Mouse (Mus musculus): ENCODE results near the gene Gcm2.

Gcm2 gene

DNA sequence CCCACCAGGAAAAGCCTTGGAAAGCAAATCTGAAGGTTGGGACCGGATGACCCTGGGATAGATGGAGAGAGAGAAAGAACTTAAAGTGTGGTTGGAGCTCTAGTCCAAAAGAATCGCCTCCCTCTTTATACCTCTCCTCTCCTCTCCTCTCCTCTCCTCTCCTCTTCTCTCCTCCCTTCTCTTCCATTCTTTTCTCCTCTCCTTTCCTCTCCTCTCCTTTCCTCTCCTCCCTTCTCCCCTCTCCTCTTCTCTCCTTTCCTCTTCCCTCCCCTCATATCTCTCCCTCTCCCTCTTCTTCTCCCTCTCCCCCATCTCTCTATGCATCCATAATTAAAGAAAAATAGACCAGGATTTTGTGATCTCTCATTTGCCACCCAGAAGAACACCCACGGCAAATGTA, at the start of gene Gcm2:
Gcm2 (minus strand) TSS at position 101 of the 400 bp plus-strand sequence.
- DNase-seq (ENCODE audit: low read depth, low spot score) = no peak

DNA sequence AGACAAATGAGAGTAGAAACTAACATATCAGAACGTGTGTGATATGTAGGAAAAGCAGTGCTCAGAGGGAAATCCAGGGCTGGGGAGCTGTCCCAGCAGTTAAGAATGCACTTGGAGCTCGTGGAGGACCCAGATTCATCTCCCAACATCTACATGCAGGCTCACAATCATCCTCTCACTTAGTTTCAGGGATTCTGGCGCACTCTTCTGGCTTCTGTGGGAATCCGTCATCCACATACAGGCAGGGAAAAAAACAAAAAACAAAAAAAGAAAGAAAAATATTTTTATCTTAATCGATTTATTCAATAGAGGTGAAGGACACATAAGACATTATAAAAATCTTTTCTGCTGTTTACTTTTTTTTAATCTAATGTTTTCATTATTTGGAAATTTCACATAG, 47.6 kb upstream of the Gcm2 start:
- DNase-seq (ENCODE audit: low read depth, low spot score) = no peak

DNA sequence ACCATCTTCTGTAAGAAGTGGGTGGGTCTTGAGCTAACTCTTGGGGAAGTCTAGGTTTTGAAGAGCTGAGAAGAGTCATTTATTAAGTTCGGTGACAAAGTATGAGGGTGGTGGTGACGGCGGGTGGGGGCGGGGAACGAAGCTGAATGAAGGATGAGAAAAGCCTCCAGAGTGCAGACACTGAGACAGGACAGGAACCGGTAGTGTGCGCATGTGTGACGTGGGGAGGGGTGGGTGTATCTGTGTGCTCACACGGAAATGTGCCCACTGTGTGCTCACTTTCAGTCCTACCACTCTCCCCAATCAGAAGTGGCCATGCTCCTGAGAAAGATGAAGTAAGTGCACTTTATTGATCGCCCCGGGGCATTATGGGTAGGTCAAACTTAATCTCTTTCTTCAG, 42.3 kb upstream of the Gcm2 start:
- DNase-seq (ENCODE audit: low read depth, low spot score) = no peak

DNA sequence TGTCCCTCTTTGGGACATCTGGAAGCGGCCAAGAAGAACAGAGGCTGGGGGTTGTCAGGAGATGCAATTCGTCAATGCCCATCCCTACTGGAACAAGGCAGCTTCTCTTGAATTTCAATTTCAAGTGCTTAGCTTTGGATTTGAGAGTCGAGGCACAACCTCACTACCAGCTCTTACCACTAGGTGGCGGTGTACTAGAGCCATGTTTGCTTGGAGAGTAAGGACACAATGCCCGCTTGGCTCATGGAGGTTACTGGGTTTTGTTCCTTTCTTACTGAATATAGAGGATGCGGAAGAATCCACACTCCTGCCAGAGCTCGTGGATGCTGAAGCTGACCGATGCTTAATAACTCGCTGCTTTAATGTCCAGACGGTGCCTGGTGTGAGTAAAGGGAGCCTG, 35.4 kb upstream of the Gcm2 start:
- DNase-seq (ENCODE audit: low read depth, low spot score) = peak; percentile 63

DNA sequence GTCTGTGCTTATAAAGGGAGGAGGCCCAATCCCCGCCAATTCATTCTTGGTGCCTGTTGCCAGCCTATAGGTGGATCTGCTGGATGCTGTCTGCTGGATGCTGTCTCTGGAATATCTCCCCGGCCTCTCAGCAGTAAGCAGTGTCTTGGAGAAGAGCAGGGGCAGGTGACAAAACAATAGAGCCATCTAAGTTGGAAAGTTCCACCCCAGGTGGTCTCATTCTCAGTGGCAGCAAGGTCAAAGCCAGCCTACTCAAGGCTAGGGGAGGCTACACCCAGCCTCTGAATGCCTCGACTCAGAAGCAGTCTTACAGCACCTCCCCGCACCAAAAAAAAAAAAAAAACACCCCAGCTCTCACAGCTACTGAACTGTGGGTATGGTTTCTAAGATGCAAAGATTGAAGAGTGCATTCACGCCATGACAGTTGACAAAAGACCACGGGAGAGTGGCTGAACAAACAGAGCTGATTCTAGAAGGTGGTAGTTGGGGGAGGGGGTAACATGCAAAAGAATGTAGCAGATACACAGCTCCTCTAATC, 34.7 kb upstream of the Gcm2 start:
- DNase-seq (ENCODE audit: low read depth, low spot score) = no peak

DNA sequence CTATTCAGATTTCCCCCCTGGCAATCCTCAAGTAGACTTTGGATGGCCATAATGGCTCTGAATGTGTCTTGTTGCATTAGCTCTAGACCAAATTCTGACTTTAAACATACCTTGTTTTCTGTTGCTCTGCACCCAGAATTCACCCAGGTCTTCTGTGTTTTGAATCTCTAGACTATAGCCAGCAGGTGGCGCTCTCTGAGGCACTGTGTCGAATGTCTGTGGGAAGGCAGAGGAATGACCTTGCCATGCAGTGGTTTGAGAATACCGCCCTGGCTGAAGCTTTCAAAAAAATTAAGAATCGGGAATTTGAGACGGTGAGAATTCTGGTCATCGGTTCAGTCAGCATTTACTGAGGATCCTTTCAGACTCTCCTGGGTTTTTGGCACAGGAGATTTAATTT, 24.1 kb upstream of the Gcm2 start:
- peak; percentile 65 for DNase-seq (ENCODE audit: low read depth, low spot score)

DNA sequence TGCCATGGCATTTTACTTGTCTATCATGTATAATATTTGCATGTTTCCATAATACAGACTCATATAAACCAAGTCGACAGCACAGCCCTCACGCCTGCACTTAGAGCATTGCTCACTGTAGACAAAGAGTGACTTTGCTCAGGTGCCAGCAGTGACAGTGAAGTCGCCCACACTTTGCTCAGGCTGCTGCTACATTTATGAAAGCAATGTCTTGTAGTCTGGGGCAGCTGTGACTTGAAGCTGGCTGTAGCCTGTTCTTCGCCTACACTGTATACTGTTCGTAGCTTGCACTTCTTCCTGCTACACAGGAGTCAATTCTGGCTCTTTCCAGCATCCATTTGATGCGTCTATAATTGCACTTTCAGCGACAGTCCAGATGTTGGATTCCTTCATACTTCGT, 18.2 kb upstream of the Gcm2 start:
- no peak for DNase-seq (ENCODE audit: low read depth, low spot score)

DNA sequence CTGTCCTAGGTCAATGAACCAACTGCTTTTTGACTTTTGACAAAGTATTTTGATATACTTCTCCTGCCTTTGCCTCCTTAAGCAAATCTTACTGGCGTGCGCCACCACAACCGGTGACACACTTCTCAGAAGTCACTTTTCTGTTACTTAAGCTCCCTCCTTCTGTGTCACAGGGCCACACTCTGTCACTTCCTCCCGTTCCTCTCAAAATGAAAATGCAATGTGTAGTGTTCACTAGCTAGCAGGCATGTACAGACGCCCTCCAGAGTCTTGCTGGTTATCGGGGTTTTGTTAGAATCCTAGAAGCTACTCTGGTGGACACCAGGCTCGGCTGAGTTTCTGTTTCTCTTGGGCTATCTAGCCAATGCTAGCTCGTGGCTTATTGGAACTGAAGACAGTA, 17.5 kb upstream of the Gcm2 start:
- peak; percentile 56 for DNase-seq (ENCODE audit: low read depth, low spot score)

DNA sequence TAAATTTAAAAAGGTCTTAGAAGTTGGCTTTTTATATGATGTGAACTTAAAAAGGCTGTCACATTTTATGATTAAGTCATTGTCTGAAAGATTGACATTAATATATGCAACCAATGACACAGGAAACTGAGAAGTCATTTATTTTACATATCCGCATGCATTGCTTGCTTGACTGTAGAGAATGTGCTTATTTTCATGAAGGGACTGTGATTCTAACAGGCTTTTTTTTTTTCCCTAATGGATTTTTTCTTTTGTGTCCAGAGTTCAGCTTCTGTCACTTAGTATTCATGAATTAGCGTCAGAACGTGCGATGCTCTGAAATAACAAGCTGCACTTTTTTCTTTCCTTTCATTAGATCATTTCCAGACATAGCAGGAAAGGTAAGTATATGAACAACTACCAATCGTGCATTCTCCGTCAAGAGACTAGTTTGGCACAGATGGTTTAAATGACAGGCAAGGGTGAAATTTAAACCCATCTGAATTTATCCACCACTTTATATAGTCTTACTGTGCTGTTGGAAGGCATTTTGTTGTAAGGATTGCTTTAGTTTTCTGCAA, 12.9 kb upstream of the Gcm2 start:
- no peak for DNase-seq (ENCODE audit: low read depth, low spot score)

DNA sequence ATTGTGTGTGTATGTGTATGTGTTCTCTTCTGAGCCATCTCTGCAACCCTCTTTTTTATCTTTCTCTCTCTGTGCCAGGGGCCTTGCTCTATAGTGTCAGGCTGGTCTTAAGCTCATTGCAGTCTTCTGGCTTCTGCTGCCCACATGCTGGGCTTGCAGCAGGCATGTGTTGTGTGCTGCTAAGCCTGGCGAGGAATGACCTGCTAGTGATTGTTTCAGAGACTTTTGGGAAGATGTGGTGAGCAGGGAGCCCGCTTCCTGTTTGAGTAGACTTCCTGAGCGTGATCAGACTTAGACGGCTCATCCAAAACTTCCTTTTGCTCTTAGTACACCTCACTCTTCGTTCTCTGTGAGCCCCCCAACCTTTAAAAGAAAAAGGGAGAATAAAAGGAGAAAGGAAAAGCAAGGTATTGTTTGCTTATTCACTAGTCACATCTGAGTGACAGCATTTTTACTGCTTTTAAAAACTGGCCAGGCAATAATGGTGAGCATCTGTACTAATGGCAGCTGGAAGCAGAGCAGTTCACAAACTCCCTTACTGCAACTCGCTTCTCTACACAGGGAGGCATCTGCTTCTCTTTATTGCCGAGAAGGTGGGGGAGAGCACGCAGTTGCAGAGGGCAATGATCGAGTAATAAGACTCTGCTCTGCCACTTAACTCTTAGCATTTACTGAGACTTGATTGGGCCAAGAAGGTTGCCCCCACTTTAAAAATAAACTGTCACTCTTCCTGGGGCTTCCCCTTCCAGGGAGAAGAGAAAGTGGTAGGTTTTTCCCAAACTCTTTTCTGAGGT, 8.5 kb upstream of the Gcm2 start:
- peak; percentile 48 for DNase-seq (ENCODE audit: low read depth, low spot score)

DNA sequence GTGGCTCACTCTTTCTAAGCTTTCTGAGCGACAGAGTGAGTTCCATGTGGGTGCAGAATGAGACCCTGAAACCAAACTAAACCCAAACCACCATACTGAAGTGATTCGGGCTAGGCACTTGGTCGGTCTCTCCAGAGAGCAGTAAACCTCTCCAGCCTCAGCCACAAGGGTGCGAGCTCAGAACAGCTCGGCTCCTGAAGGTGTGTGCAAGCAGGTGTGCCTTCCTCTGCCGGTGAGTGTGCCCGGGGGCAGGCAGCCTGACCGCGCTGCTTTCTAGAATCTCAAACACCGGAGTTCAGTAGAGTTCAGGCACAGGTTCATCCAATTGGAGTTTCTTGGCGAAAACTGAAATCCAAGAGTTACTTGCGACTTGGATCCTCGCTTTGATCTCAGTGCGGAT, 3.1 kb upstream of the Gcm2 start, which contains the start of gene Sycp2l:
Sycp2l (plus strand) TSS at position 368 of the 400 bp plus-strand sequence.
- no peak for DNase-seq (ENCODE audit: low read depth, low spot score)

DNA sequence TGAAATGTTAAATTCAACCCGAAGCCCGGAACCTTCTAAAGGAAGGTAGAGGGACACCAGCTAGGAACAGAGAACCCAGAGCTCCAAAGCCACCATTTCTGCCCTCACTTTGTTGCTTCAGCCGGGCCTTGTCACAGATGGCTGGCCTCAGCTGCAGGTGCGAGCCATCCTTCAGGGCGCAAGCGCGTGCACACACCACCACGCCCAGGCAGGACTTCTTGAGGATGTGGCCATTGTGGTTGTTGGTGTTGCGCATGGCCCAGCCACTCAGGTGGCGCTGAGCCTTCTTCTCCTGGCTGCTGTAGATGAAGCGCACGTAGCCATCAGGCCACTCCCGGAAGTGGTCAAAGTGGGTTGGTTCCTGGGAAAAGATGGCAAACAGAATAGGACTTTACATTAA, 5.3 kb downstream of the Gcm2 start:
- DNase-seq (ENCODE audit: low read depth, low spot score) = peak; percentile 50

DNA sequence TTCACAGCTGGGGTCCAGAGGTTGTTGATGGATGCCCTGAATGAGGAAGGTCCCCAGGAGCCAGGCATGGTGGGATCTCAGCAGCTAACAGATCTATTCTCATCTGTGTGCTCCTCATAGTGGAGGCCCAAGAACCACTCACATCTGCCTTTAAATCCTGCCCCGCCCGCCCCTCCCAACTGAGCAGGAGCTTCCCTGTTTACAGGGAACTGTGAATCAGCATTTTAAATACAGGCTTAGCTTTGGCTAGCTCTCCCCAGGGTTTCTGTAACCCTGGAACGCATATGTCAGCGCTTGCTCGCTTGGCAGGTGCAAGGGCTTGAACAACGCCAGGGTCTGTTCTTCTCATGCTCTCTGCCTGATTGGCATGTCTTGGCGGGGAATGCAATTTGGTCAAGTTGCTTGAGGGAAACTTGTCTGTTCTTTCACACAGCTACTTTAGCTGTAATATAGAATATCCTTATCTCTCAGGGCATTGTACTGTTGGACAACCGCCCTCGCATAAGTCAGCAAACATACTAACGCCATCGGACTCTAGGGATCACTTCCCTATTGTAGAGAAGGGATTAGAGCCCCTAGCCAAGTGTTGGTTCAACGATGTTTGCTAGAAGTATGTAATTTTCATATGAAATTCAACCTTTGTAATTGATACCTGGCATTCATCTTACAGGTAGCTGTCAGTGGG, 6.9 kb downstream of the Gcm2 start:
- no peak for DNase-seq (ENCODE audit: low read depth, low spot score)

DNA sequence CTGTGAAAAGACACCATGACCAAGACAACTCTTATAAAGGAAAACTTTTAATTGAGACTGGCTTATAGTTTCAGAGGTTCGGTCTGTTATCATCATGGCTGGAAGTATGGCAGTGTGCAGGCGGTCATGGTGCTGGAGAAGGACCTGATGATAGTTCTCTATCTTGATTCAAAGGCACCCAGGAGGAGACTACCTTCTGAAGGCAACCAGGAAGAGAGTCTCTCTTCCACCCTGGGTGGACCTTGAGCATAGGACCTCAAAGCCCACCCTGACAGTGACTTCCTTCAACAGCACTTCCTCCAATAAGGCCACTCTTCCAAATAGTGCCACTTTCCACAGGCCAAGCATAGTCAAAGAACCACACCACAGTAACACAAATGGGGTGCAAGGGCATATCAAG, 10.8 kb downstream of the Gcm2 start:
- no peak for DNase-seq (ENCODE audit: low read depth, low spot score)

DNA sequence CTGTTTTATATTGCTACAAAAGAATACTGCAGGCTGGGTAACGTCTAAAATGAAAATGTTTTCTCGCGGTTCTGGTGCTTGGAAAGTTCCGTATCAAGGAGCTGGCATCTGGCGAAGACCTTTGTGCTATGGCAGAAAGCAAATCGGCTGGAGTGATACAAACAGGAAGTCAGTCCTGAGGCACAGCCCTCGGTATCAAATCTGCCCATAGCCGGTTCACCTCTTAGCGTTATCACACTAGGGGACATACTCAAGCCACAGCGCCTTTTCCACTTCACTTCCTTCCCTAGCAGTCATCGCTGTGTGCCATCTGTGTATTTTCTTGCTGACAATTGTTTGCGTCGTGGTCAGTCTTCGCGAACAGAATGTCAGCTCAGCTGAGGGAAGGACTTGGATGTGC, 12.5 kb downstream of the Gcm2 start:
- no peak for DNase-seq (ENCODE audit: low read depth, low spot score)

DNA sequence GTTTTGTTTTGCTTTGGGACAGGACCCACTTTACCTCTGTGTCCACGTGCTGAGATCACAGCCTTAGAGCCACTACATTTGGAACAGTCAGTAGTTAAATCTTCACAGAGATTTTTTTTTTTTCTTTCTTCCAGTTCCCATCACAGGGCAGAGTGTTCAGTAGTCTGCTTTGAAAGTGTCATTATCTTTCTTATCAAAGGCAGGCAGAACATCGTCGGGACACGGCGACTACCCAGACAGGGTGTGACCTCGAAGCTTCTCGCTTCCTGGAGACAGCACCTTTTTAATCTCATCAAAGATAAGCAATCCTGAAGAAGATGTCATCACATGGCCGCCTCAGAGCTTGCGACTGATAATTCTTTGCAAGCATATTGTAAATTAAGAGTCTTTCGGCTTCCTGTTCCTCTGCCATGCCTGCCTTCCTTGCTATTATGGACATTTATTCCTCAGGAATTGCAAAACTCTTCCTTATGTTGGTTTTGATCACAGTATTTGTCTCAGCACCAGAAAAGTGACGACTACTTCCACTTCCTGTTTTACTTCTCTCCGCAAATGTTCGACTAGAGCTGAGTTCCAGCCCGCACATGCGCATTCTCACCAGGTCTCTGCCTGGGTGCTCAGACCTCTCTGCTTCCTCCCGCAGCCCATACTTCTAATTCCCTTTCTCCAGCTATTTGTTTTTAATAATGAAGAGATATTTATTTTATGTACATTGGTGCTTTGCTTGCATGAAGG, 13.3 kb downstream of the Gcm2 start:
- peak; percentile 89 for DNase-seq (ENCODE audit: low read depth, low spot score)

DNA sequence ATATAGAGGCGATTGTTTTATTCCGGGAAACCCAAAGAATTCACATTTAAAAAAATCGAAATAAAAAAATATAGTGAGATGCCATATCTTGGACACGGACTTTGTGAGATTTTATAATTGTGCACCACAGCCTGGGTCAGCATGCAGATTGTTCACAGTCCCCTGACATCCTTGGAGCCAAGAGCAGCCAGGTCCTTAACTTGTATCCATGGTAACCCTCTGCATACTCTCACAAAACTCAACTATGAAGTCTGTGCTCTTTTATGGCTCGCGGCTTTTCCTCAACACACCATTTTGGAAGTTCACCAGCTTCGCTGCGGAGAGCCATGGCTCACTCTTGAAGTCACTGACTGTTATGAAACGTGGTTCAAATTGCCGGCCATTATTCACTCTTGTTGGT, 16.7 kb downstream of the Gcm2 start:
- no peak for DNase-seq (ENCODE audit: low read depth, low spot score)

DNA sequence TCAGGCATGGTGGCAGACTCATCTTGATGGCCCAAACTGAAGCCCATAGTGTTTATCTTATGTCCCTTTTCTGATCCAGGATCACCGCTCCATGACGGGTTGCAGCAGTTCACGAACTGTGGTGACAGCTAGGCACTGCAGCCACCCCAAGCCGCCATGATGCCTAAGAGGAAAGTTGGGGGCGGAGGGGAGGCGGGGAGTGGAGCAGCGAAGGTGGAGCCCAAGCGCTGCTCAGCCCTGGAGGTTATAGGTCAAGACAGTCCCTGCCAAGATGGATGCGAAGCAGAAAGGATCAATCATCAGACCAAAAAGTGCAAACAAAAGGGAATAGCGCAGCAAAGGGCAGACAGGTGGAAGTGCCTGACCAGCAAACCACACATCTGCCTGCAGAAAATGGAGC, 19.6 kb downstream of the Gcm2 start:
- DNase-seq (ENCODE audit: low read depth, low spot score) = no peak

DNA sequence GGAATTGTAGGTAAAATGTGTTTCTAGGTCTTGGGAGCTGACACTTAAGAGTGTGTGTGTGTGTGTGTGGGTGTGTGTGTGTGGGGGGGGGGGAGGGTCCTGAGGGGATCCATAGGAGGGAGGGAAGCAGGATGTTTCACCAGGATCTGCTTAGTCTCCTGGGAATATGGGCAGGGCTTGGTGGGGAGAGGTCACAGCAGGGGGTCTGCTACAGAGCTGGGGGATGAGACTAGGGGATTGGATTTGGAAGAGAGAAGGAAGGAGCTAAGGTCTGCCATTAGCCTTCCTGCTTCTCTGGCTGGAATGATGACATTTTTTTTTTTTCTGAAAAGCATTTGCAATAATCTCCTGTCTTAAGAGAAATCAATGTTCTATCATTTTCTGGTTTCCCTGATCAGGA, 22.1 kb downstream of the Gcm2 start:
- no peak for DNase-seq (ENCODE audit: low read depth, low spot score)

DNA sequence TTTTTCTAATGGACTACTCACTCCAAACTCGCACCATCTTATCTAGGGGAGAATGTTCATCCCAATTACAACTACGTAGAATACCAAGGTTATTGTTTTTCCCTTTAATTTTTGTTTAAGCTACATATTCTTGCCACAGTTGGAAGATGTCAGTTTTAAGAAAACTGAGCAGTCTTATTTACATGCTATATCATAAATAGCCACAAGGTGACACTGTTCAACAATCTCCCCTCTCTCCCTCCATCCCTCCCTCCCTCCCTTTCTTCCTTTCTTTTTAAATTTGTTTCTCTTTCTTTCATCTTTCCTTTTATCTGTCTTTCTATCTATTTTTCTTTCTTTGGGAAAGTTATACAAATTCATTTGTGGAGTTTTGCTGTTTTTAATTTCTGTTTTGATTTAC, 25.7 kb downstream of the Gcm2 start:
- peak; percentile 35 for DNase-seq (ENCODE audit: low read depth, low spot score)

DNA sequence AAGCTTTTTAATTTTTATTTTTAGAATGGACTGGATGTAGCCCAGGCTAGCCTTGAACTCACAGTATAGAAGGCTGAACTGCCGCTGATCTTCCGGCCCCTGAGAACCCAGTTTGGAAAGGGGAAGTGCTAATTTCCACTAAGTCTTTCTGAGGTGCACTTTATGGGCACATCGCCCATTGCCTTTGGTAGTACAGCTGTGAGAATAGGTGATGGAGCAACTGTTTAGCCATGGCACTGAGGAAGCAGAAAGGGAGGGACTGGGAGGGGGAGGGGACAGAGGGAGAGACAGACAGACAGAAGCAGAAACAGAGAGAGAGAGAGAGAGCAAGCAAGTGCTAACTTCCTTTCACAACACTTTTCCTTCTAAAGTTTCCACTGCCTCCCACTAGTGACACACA, 26.3 kb downstream of the Gcm2 start:
- peak; percentile 24 for DNase-seq (ENCODE audit: low read depth, low spot score)

DNA sequence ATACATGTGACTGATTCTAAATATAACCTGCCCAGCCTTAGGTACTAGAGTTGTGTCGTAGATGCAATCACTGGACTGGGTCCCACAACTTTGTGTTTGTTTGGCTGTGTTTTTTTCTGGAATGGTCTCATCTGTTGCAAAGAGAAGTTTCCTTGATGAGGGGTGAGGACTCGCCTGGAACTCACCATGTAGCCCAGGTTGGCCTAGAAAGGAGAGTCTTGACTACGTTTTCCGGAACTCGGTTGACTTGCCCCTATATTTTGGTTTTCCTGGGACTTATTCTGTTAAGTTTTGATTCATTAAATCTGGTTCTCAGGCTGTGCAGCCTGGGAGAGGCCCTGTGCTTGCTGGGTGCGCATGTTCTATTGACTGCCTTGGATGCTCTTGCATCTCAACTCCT, 30.1 kb downstream of the Gcm2 start:
- DNase-seq (ENCODE audit: low read depth, low spot score) = no peak
